Mouse (Mus musculus): ENCODE data around the gene Map1s. TPM values are rescaled to one million over a fixed set of nuclear protein-coding genes. Genes with fewer than 3 reads are reported as not detected.
"Not testable (repeated sequence)": the region's sequence is repeated elsewhere in the genome, so short reads cannot be mapped to it uniquely, and the experiment has no call there.

Map1s gene
- polyA plus RNA-seq, 1 experiment from 2014 or later: 60.8 TPM

- no peak overlapping the region for H3K9ac ChIP-seq
- 86% methylated on average over 8 of the region's 8 CpGs for WGBS
- H3K4me3 ChIP-seq: no peak overlapping the region
- H3K36me3 ChIP-seq: peaks cover 29% of the 10 kb centered on the region
- no peak overlapping the region for H3K27ac ChIP-seq
- no peak for ATAC-seq (ENCODE audit: low FRiP score)
- H3K4me1 ChIP-seq: peaks cover 31% of the 10 kb centered on the region
- peaks cover 56% of the 10 kb centered on the region for H3K27me3 ChIP-seq
- H3K4me2 ChIP-seq (replicated peaks): no peak overlapping the region
- no peaks in the 10 kb centered on the region; the same call in 1 of the 2 replicates for H3K9me3 ChIP-seq (replicated peaks)
Observed at GRCm38 (mm10) chr8:70894771-70895545, 10.8 kb upstream of the Map1s start.

GRCm38 (mm10) chr8:70895571-70896259 is 10.0 kb upstream of the Map1s start:
- peak overlapping the region; percentile 85; the same call in 1 of the 2 replicates for H3K4me3 ChIP-seq
- H3K27me3 ChIP-seq: peaks cover 49% of the 10 kb centered on the region
- not testable (repeated sequence) for H3K9me3 ChIP-seq (replicated peaks); H3K9ac ChIP-seq; H3K27ac ChIP-seq; ATAC-seq (ENCODE audit: low FRiP score)
- H3K4me1 ChIP-seq: peaks cover 31% of the 10 kb centered on the region
- 82% methylated on average over 24 of the region's 24 CpGs for WGBS
- peaks cover 29% of the 10 kb centered on the region for H3K36me3 ChIP-seq
- H3K4me2 ChIP-seq (replicated peaks): peak overlapping the region; percentile 93

GRCm38 (mm10) chr8:70896316-70897020 is 9.3 kb upstream of the Map1s start:
- 0 out of 2 replicates have a peak overlapping the region, but pooled peaks have one; percentile 66 for H3K27ac ChIP-seq
- 4% methylated on average over 25 of the region's 25 CpGs for whole genome bisulfite sequencing
- no peak for ATAC-seq (ENCODE audit: low FRiP score)

GRCm38 (mm10) chr8:70897021-70897680 is 8.6 kb upstream of the Map1s start, which contains the start of gene Rpl18a:
TSS of gene Rpl18a (minus strand) at chr8:70897412.
- Histone ChIP-seq H3K9ac (peak within 1 kb of the TSS; percentile 86), H3K4me3 (peak within 1 kb of the TSS; percentile 85), H3K4me1 (peaks cover 28% of the 10 kb centered on the region), H3K27ac (peak within 1 kb of the TSS; percentile 66), H3K27me3 (peaks cover 38% of the 10 kb centered on the region), H3K9me3 (replicated peaks) (no peaks in the 10 kb centered on the region), H3K4me2 (replicated peaks) (peak within 1 kb of the TSS; percentile 93), H3K36me3 (peaks cover 29% of the 10 kb centered on the region)
- WGBS: under 1% methylated on average over 60 of the region's 60 CpGs
- ATAC-seq (ENCODE audit: low FRiP score): peak; percentile 97

More at GRCm38 (mm10) chr8:70896316-70897020, 9.3 kb upstream of the Map1s start:
- no peaks in the 10 kb centered on the region for H3K9me3 ChIP-seq (replicated peaks)
- H3K27me3 ChIP-seq: peaks cover 41% of the 10 kb centered on the region
- H3K4me3 ChIP-seq: peak overlapping the region; percentile 85
- H3K4me1 ChIP-seq: peaks cover 31% of the 10 kb centered on the region
- H3K9ac ChIP-seq: peak overlapping the region; percentile 86
- peak overlapping the region; percentile 93 for H3K4me2 ChIP-seq (replicated peaks)
- peaks cover 29% of the 10 kb centered on the region for H3K36me3 ChIP-seq

GRCm38 (mm10) chr8:70897681-70898413 is 7.9 kb upstream of the Map1s start:
- Histone ChIP-seq H3K4me2 (replicated peaks) (peak overlapping the region; percentile 86), H3K36me3 (peaks cover 29% of the 10 kb centered on the region), H3K9me3 (replicated peaks) (no peaks in the 10 kb centered on the region), H3K4me3 (peak overlapping the region; percentile 85), H3K9ac (peak overlapping the region; percentile 67), H3K27me3 (peaks cover 36% of the 10 kb centered on the region), H3K27ac (peak overlapping the region; percentile 60), H3K4me1 (peaks cover 21% of the 10 kb centered on the region)
- under 1% methylated on average over 20 of the region's 20 CpGs for WGBS
- ATAC-seq (ENCODE audit: low FRiP score): peak; percentile 48

GRCm38 (mm10) chr8:70898661-70899198 is 7.0 kb upstream of the Map1s start:
- 48% methylated on average over 2 of the region's 2 CpGs for WGBS
- Histone ChIP-seq H3K9ac (peak overlapping the region; percentile 53; the same call in 1 of the 2 replicates), H3K4me2 (replicated peaks) (peak overlapping the region; percentile 86), H3K4me1 (peaks cover 19% of the 10 kb centered on the region), H3K9me3 (replicated peaks) (no peaks in the 10 kb centered on the region), H3K4me3 (peak overlapping the region; percentile 85; the same call in 1 of the 2 replicates), H3K27me3 (peaks cover 34% of the 10 kb centered on the region), H3K36me3 (peaks cover 21% of the 10 kb centered on the region), H3K27ac (no peak overlapping the region)
- no peak for ATAC-seq (ENCODE audit: low FRiP score)

GRCm38 (mm10) chr8:70899226-70899625 is 6.5 kb upstream of the Map1s start:
- Histone ChIP-seq H3K9ac (no peak overlapping the region), H3K4me2 (replicated peaks) (no peak overlapping the region), H3K9me3 (replicated peaks) (no peaks in the 10 kb centered on the region), H3K27me3 (peaks cover 34% of the 10 kb centered on the region), H3K4me1 (peaks cover 19% of the 10 kb centered on the region), H3K4me3 (no peak overlapping the region), H3K36me3 (peaks cover 16% of the 10 kb centered on the region), H3K27ac (no peak overlapping the region)
- no peak for ATAC-seq (ENCODE audit: low FRiP score)
- 74% methylated on average over 2 of the region's 2 CpGs for whole genome bisulfite sequencing

- Histone ChIP-seq H3K27me3 (peaks cover 27% of the 10 kb centered on the region), H3K36me3 (no peaks in the 10 kb centered on the region)
- no peak for ATAC-seq (ENCODE audit: low FRiP score)
Observed at GRCm38 (mm10) chr8:70900872-70901387, 4.8 kb upstream of the Map1s start.

GRCm38 (mm10) chr8:70902211-70902610 is 3.5 kb upstream of the Map1s start:
- no peaks in the 10 kb centered on the region for H3K9me3 ChIP-seq (replicated peaks)
- WGBS: 36% methylated on average over 5 of the region's 5 CpGs
- peaks cover 19% of the 10 kb centered on the region for H3K4me1 ChIP-seq
- H3K4me2 ChIP-seq (replicated peaks): no peak overlapping the region
- H3K9ac ChIP-seq: no peak overlapping the region
- peaks cover 27% of the 10 kb centered on the region for H3K27me3 ChIP-seq
- no peak overlapping the region for H3K4me3 ChIP-seq
- H3K27ac ChIP-seq: no peak overlapping the region
- ATAC-seq (ENCODE audit: low FRiP score): no peak
- H3K36me3 ChIP-seq: no peaks in the 10 kb centered on the region

More at GRCm38 (mm10) chr8:70900872-70901387, 4.8 kb upstream of the Map1s start:
- H3K27ac ChIP-seq: no peak overlapping the region
- H3K4me3 ChIP-seq: no peak overlapping the region
- no peaks in the 10 kb centered on the region for H3K9me3 ChIP-seq (replicated peaks)
- WGBS: 78% methylated on average over 2 of the region's 2 CpGs
- no peak overlapping the region for H3K9ac ChIP-seq
- H3K4me1 ChIP-seq: peaks cover 19% of the 10 kb centered on the region
- no peak overlapping the region for H3K4me2 ChIP-seq (replicated peaks)

- Histone ChIP-seq H3K4me1 (peaks cover 22% of the 10 kb centered on the region), H3K9me3 (replicated peaks) (no peaks in the 10 kb centered on the region), H3K4me2 (replicated peaks) (no peak overlapping the region), H3K27me3 (peaks cover 27% of the 10 kb centered on the region), H3K4me3 (no peak overlapping the region), H3K36me3 (no peaks in the 10 kb centered on the region), H3K9ac (peak overlapping the region; percentile 45; the same call in 1 of the 2 replicates), H3K27ac (no peak overlapping the region)
- 59% methylated on average over 4 of the region's 4 CpGs for WGBS
- ATAC-seq (ENCODE audit: low FRiP score): no peak
Observed at GRCm38 (mm10) chr8:70903112-70903511, 2.6 kb upstream of the Map1s start.

- no peaks in the 10 kb centered on the region for H3K36me3 ChIP-seq
- no peak for ATAC-seq (ENCODE audit: low FRiP score)
- no peak overlapping the region for H3K27ac ChIP-seq
- no peak overlapping the region for H3K9ac ChIP-seq
- H3K4me1 ChIP-seq: peaks cover 18% of the 10 kb centered on the region
- H3K4me2 ChIP-seq (replicated peaks): no peak overlapping the region
- no peak overlapping the region for H3K4me3 ChIP-seq
- peaks cover 27% of the 10 kb centered on the region for H3K27me3 ChIP-seq
- no peaks in the 10 kb centered on the region for H3K9me3 ChIP-seq (replicated peaks)
Observed at GRCm38 (mm10) chr8:70903582-70903981, 2.1 kb upstream of the Map1s start.
